Mouse (Mus musculus) lung, adult 18-20 months (tissue): ENCODE data around the gene Ctdspl.

Source experiments
- DNase-seq, 2 experiments: peaks; one replicate each; pipeline ENCODE4 v3.0.0; 2022; ENCODE audit warnings: mixed read lengths in 2 of 2

The Ctdspl gene

GRCm38 (mm10) chr9:118991750-118992585, 65.7 kb downstream of the Ctdspl start:
- no peak for DNase-seq

- DNase-seq, result no peak
Observed at GRCm38 (mm10) chr9:118992586-118992955, 66.3 kb downstream of the Ctdspl start.

GRCm38 (mm10) chr9:118994524-118995227, 68.4 kb downstream of the Ctdspl start:
- no peak for DNase-seq

- DNase-seq, result peak; percentile 65 to 79
Observed at GRCm38 (mm10) chr9:118995539-118995938, 69.3 kb downstream of the Ctdspl start.

GRCm38 (mm10) chr9:118997241-118997640, 71.0 kb downstream of the Ctdspl start:
- no peak for DNase-seq

GRCm38 (mm10) chr9:119000196-119000595, 73.9 kb downstream of the Ctdspl start:
- no peak for DNase-seq

- DNase-seq, result peak; percentile 78 to 84
Observed at GRCm38 (mm10) chr9:119002267-119002666, 76.0 kb downstream of the Ctdspl start.

GRCm38 (mm10) chr9:119003990-119004702, 77.9 kb downstream of the Ctdspl start:
- DNase-seq, result no peak

GRCm38 (mm10) chr9:119004703-119005076, 78.4 kb downstream of the Ctdspl start:
- DNase-seq, result no peak

GRCm38 (mm10) chr9:119005303-119006029, 79.2 kb downstream of the Ctdspl start:
- DNase-seq, result no peak

- no peak for DNase-seq
Observed at GRCm38 (mm10) chr9:119007266-119007665, 81.0 kb downstream of the Ctdspl start.

GRCm38 (mm10) chr9:119008871-119009270, 82.6 kb downstream of the Ctdspl start:
- DNase-seq, result no peak

GRCm38 (mm10) chr9:119010156-119010710, 84.0 kb downstream of the Ctdspl start:
- peak; percentile 82 to 85 for DNase-seq

- no peak for DNase-seq
Observed at GRCm38 (mm10) chr9:119016785-119017507, 90.7 kb downstream of the Ctdspl start.

- peak in 1 of 2 experiments; percentile 1 for DNase-seq
Observed at GRCm38 (mm10) chr9:119021731-119022130, 95.5 kb downstream of the Ctdspl start.

GRCm38 (mm10) chr9:119025263-119025662, 99.0 kb downstream of the Ctdspl start:
- no peak for DNase-seq

- DNase-seq, result no peak
Observed at GRCm38 (mm10) chr9:119025832-119026331, 99.6 kb downstream of the Ctdspl start.

- DNase-seq, result no peak
Observed at GRCm38 (mm10) chr9:119027337-119027736, 101.1 kb downstream of the Ctdspl start.

GRCm38 (mm10) chr9:119028226-119029195, 102.3 kb downstream of the Ctdspl start:
- DNase-seq, result no peak

- peak; percentile 57 to 68 for DNase-seq
Observed at GRCm38 (mm10) chr9:119029568-119029967, 103.3 kb downstream of the Ctdspl start.
